Mouse (Mus musculus) forebrain, postnatal 0 days (tissue): ENCODE results near the gene Gm6040. TPM values are rescaled to one million over a fixed set of nuclear protein-coding genes. Genes with fewer than 3 reads are reported as not detected.

Experiments
- ATAC-seq: fragments of 200-750 bp; cut with Nextera tagmentation; 2 replicates; pipeline ENCODE4 v1.8.0; 2017; ENCODE audit warnings: mild to moderate bottlenecking, moderate library complexity
- DNase-seq: peaks from one replicate; pipeline ENCODE4 v3.0.0-alpha.2; 2015
- H3K27ac ChIP-seq: fragments of 300-500 bp; sonication (generic); 2 replicates; pipeline ENCODE4 v1.5.1; 2014; ENCODE audit warnings: low read depth, mild to moderate bottlenecking, antibody characterized with exemption, low read length, moderate library complexity, mixed read lengths
- H3K27me3 ChIP-seq: fragments of 300-500 bp; sonication (generic); 2 replicates; pipeline ENCODE4 v1.6.1; 2014; ENCODE audit warnings: mild to moderate bottlenecking, low read length, mixed read lengths; ENCODE audit not compliant: insufficient read depth
- H3K36me3 ChIP-seq: fragments of 300-500 bp; sonication (generic); 2 replicates; pipeline ENCODE4 v1.6.1; 2014; ENCODE audit warnings: mild to moderate bottlenecking, moderate library complexity; ENCODE audit not compliant: insufficient read depth
- H3K4me1 ChIP-seq: fragments of 300-500 bp; sonication (generic); 2 replicates; pipeline ENCODE4 v1.6.1; 2014; ENCODE audit warnings: antibody characterized with exemption; ENCODE audit not compliant: insufficient read depth
- H3K4me2 ChIP-seq: fragments of 300-500 bp; sonication (generic); 2 replicates; pipeline ENCODE4 v1.6.1; 2014; ENCODE audit warnings: low read depth, mild to moderate bottlenecking, moderate library complexity
- H3K4me3 ChIP-seq: fragments of 300-500 bp; sonication (generic); 2 replicates; pipeline ENCODE4 v1.5.1; 2014; ENCODE audit warnings: low read depth, low read length, mixed read lengths
- H3K9ac ChIP-seq: fragments of 300-500 bp; sonication (generic); 2 replicates; pipeline ENCODE4 v1.6.1; 2014; ENCODE audit warnings: mild to moderate bottlenecking
- H3K9me3 ChIP-seq: fragments of 300-500 bp; sonication (generic); 2 replicates; pipeline ENCODE4 v1.6.1; 2016; ENCODE audit warnings: low read length
- CTCF ChIP-seq: sonication (generic); IDR thresholded peaks from 2 replicates; pipeline ENCODE4 v1.5.1; 2016; ENCODE audit warnings: antibody characterized with exemption, control low read depth, low read depth
- WGBS: fragments of 180-500 bp; shearing (Covaris S2); extraction: QIAGEN DNeasy Blood & Tissue Kit; methylation state at CpG from one replicate; pipeline ENCODE4 v1.1.7; 2014; 5-methylcytosine and 5-hydroxymethylcytosine counted together
- polyA plus RNA-seq: library from polyadenylated mRNA; unstranded; fragments of >200 nt; fragmentation: Nextera tagmentation; extraction: Ambion mirVana; gene quantifications from 2 replicates; pipeline ENCODE4 v1.2.1, GENCODE M21; 2015
- total RNA-seq: library from RNA; depleted of rRNA; stranded (reverse); fragments of >200 nt; gene quantifications from 2 replicates; pipeline ENCODE4 v1.2.3, GENCODE M21; 2014; rRNA removed

Gene Gm6040
- total and polyA plus RNA-seq, 2 experiments from 2014 or later, result not detected

- H3K36me3 ChIP-seq, result no peaks in the 10 kb centered on the region
- H3K27ac ChIP-seq, result no peak within 1 kb of the TSS
- ATAC-seq (no peak), DNase-seq (no peak)
- WGBS, result 89% methylated on average over 2 of the region's 2 CpGs
- no peak within 1 kb of the TSS for H3K9ac ChIP-seq
- H3K4me3 ChIP-seq, result no peak within 1 kb of the TSS
- no peak for TF ChIP-seq CTCF
- no peak within 1 kb of the TSS for H3K4me2 ChIP-seq
- no peaks in the 10 kb centered on the region for H3K4me1 ChIP-seq
- H3K9me3 ChIP-seq, result peaks cover 14% of the 10 kb centered on the region; the same call in 1 of the 2 replicates
- H3K27me3 ChIP-seq, result no peaks in the 10 kb centered on the region
Measured at GRCm38 (mm10) chr8:20892369-20892768, 29.5 kb downstream of the Gm6040 start, which contains the start of gene Defb33. Defb33 (plus strand) TSS chr8:20892669.

GRCm38 (mm10) chr8:20874608-20875007, 47.3 kb downstream of the Gm6040 start:
- no peak overlapping the region for H3K27ac ChIP-seq
- H3K9ac ChIP-seq, result no peak overlapping the region
- DNase-seq, result no peak
- ATAC-seq, result no peak
- H3K27me3 ChIP-seq, result no peaks in the 10 kb centered on the region
- no peak for TF ChIP-seq CTCF
- H3K4me3 ChIP-seq, result no peak overlapping the region
- 0 out of 2 replicates have a peak, but pooled peaks cover 3% of the 10 kb centered on the region for H3K9me3 ChIP-seq
- H3K36me3 ChIP-seq, result no peaks in the 10 kb centered on the region
- 51% methylated on average over 6 of the region's 6 CpGs for WGBS
- H3K4me1 ChIP-seq, result no peaks in the 10 kb centered on the region
- H3K4me2 ChIP-seq, result no peak overlapping the region

Other genes with a start within 250 kb of the Gm6040 start
- gene Defb33, start 29.4 kb downstream of the Gm6040 start, total RNA-seq, result not detected in 2 replicates
- gene Defb33, start 29.4 kb downstream of the Gm6040 start, polyA plus RNA-seq, result not detected in 2 replicates
- gene Gm15056, start 19.4 kb downstream of the Gm6040 start, total RNA-seq, result not detected in 2 replicates
- not detected in 2 replicates for gene Gm15056, start 19.4 kb downstream of the Gm6040 start, polyA plus RNA-seq
- gene AY761185, start 22.6 kb upstream of the Gm6040 start, total RNA-seq, result not detected in 2 replicates
- gene AY761185, start 22.6 kb upstream of the Gm6040 start, polyA plus RNA-seq, result not detected in 2 replicates
- not detected in 2 replicates for gene Defa21, start 103.5 kb upstream of the Gm6040 start, total RNA-seq
- not detected in 2 replicates for gene Defa21, start 103.5 kb upstream of the Gm6040 start, polyA plus RNA-seq
- gene Defa23, start 133.0 kb upstream of the Gm6040 start, total RNA-seq, result not detected in 2 replicates
- gene Defa23, start 133.0 kb upstream of the Gm6040 start, polyA plus RNA-seq, result not detected in 2 replicates
- not detected in 2 replicates for gene Defa35, start 143.0 kb upstream of the Gm6040 start, total RNA-seq
- gene Defa35, start 143.0 kb upstream of the Gm6040 start, polyA plus RNA-seq, result not detected in 2 replicates
- gene Defa25, start 162.4 kb upstream of the Gm6040 start, total RNA-seq, result not detected in 2 replicates
- not detected in 2 replicates for gene Defa25, start 162.4 kb upstream of the Gm6040 start, polyA plus RNA-seq
- gene Gm14851, start 174.0 kb upstream of the Gm6040 start, total RNA-seq, result not detected in 2 replicates
- gene Gm14851, start 174.0 kb upstream of the Gm6040 start, polyA plus RNA-seq, result not detected in 2 replicates
- gene Defa30, start 212.6 kb upstream of the Gm6040 start, total RNA-seq, result not detected in 2 replicates
- gene Defa30, start 212.6 kb upstream of the Gm6040 start, polyA plus RNA-seq, result not detected in 2 replicates
- not detected in 2 replicates for gene Defa22, start 240.2 kb upstream of the Gm6040 start, total RNA-seq
- not detected in 2 replicates for gene Defa22, start 240.2 kb upstream of the Gm6040 start, polyA plus RNA-seq